Mouse (Mus musculus) gastrocnemius, adult 8-10 months (tissue): ENCODE data around the gene Osbp2. TPM values are rescaled to one million over a fixed set of nuclear protein-coding genes. Genes with fewer than 3 reads are reported as not detected.

Experiments
- DNase-seq, 2 experiments: peaks; one replicate each; pipeline ENCODE4 v3.0.0; 2022; ENCODE audit warnings: low spot score in 2 of 2
- total RNA-seq, 4 experiments: library from RNA; stranded (reverse); gene quantifications; 2 replicates each; pipeline ENCODE4 v1.2.4; 2022

Osbp2 gene
- total RNA-seq, 4 experiments from 2014 or later, result 0.75 to 1.6 (median 1.0) TPM

DNA sequence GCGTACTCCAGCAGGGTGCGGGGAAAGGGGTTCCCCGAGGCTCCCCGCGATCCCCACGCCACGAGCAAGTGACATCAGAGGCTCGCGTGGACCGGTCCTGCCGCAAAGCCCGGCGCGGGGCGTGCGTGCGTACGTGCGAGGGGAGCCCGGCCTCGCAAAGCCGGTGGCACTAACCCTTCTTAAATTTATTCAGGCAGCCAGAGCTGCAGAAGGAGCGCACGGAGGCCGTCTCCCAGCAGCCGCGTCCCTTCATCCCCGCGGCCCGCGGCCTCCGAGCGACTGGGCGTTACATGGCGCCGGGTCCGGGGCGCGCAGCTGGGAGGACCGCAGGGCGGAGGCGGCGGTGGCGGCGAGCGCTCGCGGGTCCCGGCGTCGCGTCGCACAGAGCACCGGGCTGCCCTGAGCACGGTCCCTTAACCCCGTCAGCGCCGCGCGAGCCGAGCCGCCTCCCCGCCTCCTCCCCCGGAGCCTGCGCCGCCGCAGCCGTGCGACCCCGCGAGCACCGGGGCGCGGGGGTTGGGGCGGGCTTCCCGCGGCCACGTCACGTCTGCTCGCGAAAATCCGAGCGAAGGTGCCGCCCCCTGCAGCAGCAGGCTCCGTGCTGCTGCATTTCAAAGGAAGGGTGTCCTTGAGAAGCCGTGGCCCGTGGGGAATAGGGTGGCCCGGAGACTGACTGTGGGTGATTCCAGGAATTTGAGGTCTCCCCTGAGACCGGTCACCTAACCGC, 101.8 kb downstream of the Osbp2 start:
- DNase-seq, result no peak

DNA sequence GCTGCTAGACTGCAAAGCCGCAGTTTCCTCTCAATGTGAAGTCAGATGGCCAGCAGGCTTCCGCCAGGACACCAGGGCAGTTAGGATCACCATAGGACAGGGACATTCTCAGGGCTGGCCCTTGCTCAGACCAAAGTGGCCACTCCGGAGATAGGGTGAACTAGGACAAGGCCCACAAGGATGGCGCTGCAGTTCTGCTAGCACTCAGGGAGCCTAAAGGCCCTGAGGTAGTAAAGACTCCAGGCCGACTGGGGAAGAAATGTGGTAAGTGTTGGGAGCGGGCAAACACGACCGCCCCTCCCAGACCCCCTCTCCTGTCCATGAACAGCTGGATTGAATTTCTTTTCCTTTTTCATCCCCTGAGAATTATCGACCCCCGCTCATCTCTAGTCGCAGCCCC, 102.4 kb downstream of the Osbp2 start:
- no peak for DNase-seq

DNA sequence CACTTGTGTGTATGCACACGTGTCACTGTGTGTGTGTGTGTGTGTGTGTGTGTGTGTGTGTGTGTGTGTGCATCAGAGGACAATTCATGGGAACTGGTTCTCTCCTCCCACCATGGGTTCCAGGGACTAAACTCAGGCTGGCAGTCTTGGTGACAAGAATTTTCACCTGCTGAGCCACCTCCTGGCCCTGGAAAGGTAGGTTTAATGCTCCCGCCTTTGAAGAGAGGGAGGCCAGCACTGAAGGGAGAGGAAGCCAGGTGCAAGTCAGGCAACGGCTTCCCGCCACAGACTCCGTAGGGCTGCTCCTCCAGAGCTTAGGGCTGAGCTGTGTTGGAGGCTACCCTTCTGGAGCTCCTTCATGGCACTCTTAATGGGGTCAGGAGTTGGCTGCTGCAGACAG, 104.3 kb downstream of the Osbp2 start:
- no peak for DNase-seq

DNA sequence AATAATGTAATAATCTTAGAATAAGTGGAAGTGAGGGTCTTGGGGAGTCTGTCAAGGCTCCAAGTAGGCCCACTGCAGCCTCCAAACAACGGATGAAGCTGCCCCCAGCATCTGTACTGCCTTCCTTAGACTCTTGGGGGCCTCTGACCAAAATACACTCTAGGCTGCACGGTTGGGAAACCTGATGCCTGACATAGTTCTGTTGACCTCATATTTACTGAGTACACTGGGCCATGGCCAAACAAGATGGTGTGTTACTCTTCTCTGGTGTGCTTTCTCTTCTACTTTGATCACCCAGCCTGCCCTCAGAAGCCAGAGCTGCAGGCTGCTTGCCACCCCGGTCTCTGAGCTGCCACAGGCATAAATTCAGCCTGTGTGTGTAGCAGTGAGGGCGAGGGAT, 108.4 kb downstream of the Osbp2 start:
- DNase-seq, result no peak

DNA sequence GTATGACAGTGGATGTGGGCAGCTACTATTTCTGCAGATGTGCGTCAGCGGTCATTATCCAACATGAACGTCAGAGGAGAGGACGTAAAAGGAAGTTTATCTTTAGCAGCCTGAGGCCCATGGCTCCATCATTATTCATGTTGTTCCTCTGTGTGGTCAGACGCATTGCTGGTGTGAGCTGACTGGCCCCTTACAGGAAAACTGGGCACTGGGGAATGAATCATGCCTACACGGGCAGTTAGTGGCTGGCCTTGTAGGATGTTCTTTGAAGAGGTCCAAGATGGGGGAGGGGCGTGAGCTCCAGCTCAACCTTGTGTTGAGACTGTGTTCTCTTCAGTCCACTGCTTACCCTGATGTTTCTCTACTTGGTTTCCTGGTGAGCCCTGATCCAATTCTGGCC, 109.0 kb downstream of the Osbp2 start:
- DNase-seq, result no peak

DNA sequence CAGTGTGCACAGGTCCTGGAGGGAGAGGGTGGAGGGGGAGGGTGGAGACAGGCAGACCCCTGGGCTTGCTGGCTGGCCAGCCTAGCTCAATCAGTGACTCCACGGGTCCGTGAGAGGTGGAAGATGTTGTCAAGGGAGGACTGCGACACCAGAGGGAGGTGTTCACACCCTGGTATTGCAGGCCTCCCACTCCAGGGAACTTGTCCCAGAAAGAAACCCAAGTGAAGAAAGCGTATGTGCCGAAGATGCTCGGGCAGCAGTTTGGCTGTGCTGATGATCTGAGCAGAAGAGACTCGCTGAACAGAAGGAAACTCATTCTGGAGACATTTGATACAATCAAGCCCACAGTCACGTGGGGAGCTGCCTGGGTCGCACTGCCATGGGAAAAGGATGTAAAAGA, 109.8 kb downstream of the Osbp2 start:
- no peak for DNase-seq

DNA sequence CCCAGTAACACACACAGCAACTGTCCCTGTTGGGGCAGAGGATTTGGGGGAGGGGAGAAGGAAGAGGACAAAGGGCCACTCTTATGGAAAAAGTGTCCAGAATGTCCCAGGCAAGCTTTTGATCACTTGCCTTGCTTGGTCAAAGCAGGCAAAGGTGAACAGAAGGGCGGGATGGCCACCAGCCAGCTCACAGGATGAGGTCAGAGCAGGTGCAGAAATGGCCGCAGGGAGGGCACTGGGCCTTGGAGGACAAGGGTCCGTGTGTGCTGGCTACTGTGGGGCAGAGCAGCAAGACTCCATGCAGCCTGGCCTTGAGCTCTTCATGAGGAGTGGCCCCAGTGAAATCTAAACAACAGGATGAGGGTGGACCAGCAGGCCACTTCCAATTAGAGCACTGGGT, 110.9 kb downstream of the Osbp2 start:
- DNase-seq, result no peak

DNA sequence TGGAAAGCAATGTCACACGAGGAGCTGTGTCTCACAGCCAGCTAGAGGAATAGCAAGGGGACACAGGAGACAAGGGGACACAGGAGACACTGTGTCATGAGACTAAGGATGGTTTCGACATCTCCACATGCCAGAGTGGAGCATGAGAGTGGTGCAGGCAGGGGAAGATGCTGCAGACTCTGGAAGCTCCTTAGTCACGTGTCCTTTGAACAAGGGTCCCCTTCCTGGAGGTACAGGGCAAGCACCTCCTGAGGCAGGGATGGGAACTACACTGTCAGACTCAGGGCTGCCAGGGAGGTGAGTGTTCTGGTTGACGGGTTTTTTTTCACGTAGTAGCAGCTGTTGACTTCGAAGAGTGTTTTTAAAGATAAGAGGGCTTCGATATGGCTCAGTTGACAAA, 113.9 kb downstream of the Osbp2 start:
- no peak for DNase-seq

DNA sequence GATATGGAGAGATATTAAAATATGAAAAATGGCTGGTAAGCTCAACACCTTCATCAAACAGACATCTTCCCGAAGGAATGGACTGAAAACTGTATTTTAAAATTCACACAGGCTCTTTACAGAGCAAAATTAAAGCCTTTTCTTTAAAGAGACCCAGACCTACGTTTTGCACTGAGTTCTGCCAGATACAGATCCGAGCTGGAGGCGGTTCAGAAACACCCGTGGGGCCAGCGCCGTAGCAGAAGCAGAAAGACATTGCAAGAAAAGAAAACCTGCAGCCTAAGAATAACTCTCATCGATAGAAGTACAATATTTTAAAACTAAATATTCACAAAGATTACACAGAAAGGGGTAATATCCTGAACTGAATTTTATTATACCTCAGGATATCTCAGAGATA, 121.3 kb downstream of the Osbp2 start:
- DNase-seq, result no peak

DNA sequence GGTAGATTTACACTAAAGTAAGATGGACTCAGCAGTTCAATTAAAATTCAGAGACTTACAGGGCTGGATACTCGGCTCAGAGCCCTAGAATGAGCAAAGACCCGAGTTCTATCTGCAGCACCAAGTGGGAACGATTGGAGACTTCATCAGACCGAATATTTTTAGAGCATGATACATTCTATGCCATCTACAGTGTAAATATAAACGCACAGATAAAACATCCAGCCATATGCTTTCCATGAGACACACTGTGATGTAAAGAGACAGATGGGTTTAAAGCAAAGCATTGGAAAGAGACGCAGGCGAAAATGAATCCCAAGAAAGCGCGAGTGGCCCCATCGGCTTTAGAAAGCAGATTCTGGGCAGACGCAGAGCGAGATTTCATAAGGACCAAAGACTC, 122.5 kb downstream of the Osbp2 start:
- no peak for DNase-seq

DNA sequence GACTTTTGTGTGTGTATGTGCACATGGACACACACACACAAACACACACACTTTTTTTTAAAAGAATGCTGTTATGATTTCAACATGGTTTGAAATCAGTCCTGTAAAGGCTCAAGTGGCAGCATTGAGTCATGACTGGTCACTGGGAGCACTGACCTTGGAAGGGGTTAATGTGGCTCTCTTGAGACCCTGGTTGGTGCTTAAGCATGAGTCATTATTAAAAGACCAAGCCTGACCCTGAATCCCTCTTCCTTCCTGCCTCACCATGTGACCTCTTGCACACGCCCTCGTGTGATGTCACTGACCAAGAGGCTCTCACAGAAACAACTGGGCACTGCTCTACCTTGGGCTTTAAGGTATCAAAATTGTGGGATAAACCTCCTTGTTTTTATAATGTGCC, 124.9 kb downstream of the Osbp2 start:
- DNase-seq, result no peak

DNA sequence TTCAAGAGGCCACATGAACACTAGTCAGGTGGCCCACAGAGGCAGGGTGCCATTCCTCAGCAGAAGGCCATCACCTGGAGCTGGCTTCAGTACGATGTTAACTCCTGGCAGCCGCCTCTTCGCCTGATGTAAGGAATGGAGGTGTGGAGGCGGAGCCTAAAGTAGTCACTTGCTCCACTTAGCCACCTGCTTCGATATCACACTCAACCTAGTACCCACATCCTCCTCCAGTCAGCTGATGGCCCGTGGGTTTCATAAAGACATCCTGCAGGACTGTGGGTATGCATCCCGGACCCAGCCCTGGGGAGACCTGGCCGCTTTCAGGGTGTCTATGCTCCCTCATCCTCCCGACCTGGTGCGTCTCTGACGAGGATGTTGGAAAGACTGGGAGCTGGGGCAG, 128.0 kb downstream of the Osbp2 start:
- no peak for DNase-seq

DNA sequence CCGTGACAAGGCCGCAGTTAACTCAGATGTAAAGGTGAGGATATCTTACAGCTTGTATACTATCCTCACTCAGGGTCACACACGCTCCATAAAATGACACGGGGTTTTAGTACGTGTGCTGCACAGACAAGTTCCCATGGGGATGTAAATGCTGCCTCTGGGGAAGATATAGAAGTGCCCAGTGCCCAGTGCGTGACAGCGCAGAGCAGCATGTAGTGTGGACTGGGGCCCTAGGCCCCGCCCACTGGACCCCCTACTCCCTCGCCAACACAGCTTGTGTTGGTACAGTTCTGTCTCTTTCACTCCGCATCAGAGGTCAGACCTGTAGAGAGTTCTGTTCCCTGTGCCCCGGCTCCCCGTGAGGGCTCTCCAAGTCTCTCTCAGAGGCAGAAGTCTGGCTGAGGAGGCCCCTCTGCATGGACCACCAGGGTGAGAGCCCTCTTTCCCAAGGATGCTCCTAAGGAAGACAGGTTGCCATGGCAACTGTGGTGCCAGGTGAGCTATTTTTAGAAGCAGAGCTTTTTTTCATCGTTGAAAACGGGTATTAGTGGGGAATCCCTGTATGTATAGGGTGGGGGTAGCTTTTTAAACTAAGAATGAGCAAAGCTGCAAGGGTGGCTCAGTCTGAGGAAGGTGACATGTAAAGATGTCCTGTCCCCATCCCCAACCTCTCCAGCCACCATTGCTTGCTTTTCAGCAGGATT, 129.6 kb downstream of the Osbp2 start:
- DNase-seq, result no peak

DNA sequence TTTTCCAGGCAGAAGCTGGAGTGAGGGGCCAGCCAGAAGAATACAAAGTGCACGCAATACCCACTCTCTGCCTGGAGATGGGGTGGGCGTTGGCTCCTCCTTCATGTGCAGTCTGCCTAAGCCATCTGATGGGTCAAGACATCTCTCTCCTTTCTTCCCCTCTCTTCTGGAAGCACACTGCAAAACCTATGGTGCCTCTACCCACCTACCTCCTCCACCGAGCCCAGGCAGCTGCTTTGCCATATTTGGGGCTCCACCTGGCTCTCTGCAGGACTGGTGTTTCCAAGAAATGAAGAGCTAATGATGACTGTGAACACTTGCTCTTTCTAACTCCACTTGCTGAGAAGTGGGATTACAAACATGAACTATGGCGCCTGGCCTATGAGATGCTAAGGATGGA, 132.2 kb downstream of the Osbp2 start:
- no peak for DNase-seq

DNA sequence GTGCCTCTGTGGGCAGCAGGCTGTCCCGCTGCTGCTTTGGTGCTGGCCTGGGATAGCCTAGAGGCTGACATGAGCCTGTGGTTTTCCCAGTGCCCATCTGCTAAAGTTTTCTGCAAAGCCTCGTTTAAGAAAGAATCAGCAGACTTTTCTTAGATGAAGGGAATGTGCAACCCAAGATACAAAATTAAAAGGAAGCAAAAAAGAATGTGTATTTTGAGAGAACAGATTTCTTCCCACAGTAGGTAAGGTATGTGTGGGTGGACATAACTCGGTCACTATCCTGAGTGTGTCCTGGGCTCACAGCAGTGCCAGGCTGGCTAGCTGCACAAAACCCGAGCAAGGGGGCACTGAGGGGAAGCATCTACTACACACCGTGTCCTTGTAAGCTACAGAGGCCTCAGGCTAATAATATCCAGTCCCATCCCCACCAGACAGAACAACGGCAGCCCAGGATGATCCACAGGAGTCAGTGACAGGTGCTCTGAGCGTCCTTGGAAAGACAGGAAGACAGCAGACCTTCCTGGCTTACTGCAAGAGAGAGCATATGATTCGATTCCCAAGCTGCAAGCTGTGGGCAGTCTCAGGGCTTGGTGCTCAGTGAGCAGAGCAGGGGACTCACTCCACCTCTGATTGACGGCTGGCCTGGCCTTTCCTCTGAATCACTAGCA, 136.1 kb downstream of the Osbp2 start:
- DNase-seq, result no peak

DNA sequence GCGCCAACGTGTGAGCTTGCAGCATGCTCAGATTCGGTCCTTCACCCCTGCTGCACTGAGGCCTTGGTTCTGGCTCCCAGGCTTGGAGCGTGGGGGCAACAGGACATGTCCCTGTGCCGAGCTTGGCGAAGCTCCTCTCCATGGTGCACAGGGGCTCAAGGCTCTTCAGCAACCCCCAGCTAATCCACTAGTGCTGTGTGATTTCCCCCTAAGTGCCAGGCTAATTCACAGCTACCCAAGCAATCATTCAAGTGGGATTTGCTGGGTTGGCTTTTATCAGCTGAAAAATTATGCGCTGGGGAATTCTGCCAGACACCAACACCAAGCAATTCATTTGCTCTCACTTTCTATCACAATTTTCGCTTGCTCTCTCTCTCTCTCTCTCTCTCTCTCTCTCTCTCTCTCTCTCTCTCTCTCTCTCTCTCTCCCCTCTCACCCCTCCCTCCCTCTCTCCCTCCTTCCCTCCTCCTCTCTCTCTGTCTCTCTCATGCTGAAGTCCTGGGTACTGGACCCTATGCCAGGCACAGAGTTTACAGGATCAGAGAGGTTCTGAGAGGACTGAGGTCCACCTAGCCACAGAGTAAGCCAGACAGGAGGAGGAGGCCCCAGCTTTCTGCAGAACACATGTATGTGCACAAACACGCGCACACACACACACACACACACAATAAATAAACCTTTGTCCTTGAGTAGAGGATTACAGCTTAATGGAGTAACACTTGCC, 138.2 kb downstream of the Osbp2 start:
- no peak for DNase-seq

DNA sequence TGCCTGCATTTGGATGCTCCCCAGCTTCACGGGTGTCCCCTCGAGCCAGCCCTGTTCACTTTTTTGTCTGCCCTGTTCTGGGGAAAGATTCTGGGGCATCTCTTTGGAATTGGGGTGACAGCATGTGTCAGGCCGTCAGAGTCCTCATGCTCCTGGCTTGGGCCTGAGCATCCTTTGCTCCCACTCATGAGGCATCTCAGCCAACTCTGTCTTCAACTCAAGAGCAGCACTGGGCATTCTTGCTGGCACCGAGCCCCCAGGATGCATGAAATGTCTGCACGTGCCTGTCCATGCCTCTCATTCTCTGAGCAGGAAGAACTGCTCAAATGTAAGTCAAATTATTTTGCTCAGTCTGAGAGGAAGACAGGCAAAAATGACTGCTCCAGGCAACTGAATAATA, 139.0 kb downstream of the Osbp2 start:
- no peak for DNase-seq

DNA sequence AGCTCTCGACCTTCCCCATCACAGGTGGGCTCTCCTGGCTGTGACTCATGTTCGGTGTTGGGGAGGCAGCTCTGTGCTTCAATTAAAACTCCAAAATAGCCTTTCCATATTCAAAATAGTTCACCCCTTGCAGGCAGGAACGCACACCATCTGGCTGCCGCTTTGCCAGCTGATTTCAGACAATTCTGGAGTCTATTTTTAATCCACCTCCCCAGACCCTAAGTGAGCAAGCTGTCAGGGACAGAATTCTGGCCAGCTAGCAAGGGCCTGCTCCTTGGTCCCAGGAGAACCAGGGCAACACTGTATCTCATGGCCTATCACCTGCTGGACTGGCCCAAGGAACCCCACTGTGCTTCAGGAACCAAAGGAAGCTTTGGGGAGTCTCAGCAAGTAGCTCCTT, 139.8 kb downstream of the Osbp2 start:
- no peak for DNase-seq

DNA sequence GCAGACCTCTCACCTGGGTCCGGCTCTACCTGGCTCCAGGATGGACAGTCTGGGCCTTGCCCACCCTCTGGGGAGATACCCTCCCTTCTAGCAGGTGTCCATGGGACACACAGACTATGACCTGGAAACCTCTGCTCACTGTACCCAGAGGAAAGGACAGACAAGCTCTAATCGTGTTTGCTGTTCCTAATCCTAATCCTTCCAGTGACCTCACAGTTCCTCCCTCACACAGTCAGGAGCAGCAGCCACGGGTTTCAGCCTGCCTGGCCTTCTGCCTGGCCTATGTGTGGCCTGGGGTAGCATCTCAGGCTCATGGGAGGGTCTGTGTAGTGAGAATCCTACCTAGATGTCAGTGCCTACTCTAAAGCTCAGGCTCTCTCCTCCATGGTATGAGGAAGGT, 140.8 kb downstream of the Osbp2 start:
- no peak for DNase-seq

DNA sequence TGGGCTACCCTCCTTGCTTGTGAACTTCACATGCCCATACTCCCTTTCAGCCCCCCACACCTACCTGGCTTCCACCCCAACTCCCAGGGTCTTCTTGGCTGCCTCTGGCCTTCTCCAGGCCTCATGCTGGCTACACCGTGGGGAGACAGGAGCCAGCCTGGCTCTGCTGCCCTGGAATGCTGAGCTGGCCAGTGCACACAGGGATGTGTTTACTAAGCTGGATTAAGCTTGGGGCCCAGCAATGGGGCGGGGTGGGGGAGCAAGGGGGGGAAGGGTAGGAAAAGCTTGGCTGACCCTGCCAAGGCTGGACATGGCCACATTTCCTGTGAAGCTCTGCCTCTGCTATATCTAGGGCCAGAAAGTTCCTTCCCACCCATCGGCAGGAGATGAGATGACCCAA, 141.7 kb downstream of the Osbp2 start:
- no peak for DNase-seq

DNA sequence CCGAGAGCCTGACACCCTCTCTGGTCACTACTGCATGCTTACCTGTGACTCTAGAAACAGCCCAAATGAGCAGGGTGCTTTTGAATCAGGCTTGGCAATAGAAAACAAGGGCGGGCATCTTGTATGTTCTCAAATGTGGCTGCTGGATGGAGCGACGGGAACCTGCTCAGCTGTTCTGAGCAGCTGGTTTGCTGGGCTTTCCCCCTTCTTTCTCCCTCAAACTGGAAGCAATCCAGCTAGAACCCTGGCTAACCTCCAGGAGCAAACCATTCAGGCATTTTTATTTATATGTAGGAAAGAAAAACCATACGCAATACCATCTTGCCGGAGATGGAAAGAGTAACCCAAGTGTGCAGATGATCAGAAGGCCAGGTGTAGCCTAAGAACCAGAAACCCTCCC, 147.0 kb downstream of the Osbp2 start:
- DNase-seq, result no peak

DNA sequence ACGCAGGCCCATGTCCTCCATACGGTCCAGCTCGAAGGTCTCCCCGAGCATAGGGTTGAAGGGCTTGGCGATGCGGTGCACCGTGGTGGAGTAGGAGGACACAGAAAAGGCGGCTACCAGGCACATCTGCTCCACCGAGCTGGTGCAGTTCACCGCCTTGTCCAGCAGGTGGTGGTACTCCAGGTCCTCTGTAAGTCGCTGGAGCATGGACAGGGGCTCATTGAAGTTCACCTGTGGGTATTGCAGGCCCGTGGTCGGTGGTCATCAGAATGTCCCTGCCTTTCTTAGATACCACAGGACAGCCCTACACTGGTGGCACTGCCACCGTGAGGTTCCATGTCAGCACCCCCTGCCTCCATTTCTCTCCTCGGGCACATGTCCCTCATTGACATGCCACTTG, 149.2 kb downstream of the Osbp2 start:
- DNase-seq, result peak in 1 of 2 experiments; percentile 28
